Mouse (Mus musculus) kidney, embryonic 14.5 days (tissue): ENCODE measurements around the gene Ppp1r9b. TPM values are rescaled to one million over a fixed set of nuclear protein-coding genes. Genes with fewer than 3 reads are reported as not detected.
A peak's percentile ranks its signal among the peaks of the same experiment; 100 is the strongest.

Experiments used
- ATAC-seq: fragments of 200-750 bp; cut with Nextera tagmentation; 2 replicates; pipeline ENCODE4 v1.8.0; 2017; ENCODE audit warnings: moderate number of reproducible peaks, mild to moderate bottlenecking, moderate TSS enrichment, moderate library complexity; ENCODE audit not compliant: low FRiP score, low TSS enrichment
- H3K27ac ChIP-seq: fragments of 300-500 bp; sonication (generic); 2 replicates; pipeline ENCODE4 v1.5.1; 2014; ENCODE audit warnings: low read depth, mild to moderate bottlenecking, low read length, moderate library complexity, mixed read lengths
- H3K27me3 ChIP-seq: fragments of 300-500 bp; sonication (generic); 2 replicates; pipeline ENCODE4 v1.6.1; 2014; ENCODE audit warnings: mild to moderate bottlenecking, low read length; ENCODE audit not compliant: control insufficient read depth, insufficient read depth
- H3K36me3 ChIP-seq: fragments of 300-500 bp; sonication (generic); 2 replicates; pipeline ENCODE4 v1.6.1; 2014; ENCODE audit warnings: low read length, mixed read lengths; ENCODE audit not compliant: control insufficient read depth, insufficient read depth
- H3K4me1 ChIP-seq: fragments of 300-500 bp; sonication (generic); 2 replicates; pipeline ENCODE4 v1.6.1; 2014; ENCODE audit warnings: low read length, mixed read lengths; ENCODE audit not compliant: control insufficient read depth, insufficient read depth
- H3K4me2 ChIP-seq: fragments of 300-500 bp; sonication (generic); replicated peaks from 2 replicates; pipeline ENCODE4 v1.6.1; 2014; ENCODE audit warnings: low read depth, mild to moderate bottlenecking, low read length
- H3K4me3 ChIP-seq: fragments of 300-500 bp; sonication (generic); 2 replicates; pipeline ENCODE4 v1.5.1; 2014; ENCODE audit warnings: mild to moderate bottlenecking, low read length
- H3K9ac ChIP-seq: fragments of 300-500 bp; sonication (generic); 2 replicates; pipeline ENCODE4 v1.6.1; 2014; ENCODE audit warnings: low read depth, mild to moderate bottlenecking, low read length, moderate library complexity
- H3K9me3 ChIP-seq: fragments of 300-500 bp; sonication (generic); 2 replicates; pipeline ENCODE4 v1.6.1; 2016; ENCODE audit warnings: low read length; ENCODE audit not compliant: control insufficient read depth
- WGBS: fragments of 180-500 bp; shearing (Covaris S2); extraction: QIAGEN DNeasy Blood & Tissue Kit; methylation state at CpG from one replicate; pipeline ENCODE4 v1.1.7; 2014; 5-methylcytosine and 5-hydroxymethylcytosine counted together
- polyA plus RNA-seq: library from polyadenylated mRNA; unstranded; fragments of >200 nt; fragmentation: Nextera tagmentation; extraction: Ambion mirVana; gene quantifications from 2 replicates; pipeline ENCODE4 v1.2.1, GENCODE M21; 2014

Gene Ppp1r9b
- polyA plus RNA-seq, 1 experiment from 2014 or later: 14.6 TPM

DNA sequence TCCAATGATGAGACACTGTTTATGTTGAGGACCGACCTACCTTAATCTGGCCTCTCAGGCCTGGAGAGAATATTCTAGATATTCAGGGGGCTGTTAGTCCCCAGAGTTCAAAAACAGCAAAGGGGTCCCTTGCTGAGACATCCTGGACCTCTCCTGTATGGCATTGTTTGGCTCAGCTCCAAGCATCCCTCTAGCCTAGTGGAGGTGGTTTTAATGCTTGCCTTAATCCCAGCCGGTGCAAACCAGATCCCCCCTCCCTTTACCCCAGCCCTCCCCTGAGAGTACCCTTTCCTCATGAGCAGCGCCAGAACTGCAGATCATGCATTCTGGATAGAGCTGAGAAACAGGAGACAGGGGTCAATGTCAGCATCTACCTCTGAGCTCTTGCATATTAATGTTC, 21.7 kb downstream of the Ppp1r9b start:
- H3K4me2 ChIP-seq: no peak overlapping the region
- H3K9me3 ChIP-seq: no peaks in the 10 kb centered on the region
- peaks cover 11% of the 10 kb centered on the region for H3K36me3 ChIP-seq
- H3K27ac ChIP-seq: no peak overlapping the region
- 51% methylated on average over 3 of the region's 3 CpGs for WGBS
- H3K27me3 ChIP-seq: no peaks in the 10 kb centered on the region
- no peak overlapping the region; the same call in 1 of the 2 replicates for H3K9ac ChIP-seq
- no peak for ATAC-seq
- H3K4me1 ChIP-seq: peaks cover 31% of the 10 kb centered on the region
- H3K4me3 ChIP-seq: no peak overlapping the region

DNA sequence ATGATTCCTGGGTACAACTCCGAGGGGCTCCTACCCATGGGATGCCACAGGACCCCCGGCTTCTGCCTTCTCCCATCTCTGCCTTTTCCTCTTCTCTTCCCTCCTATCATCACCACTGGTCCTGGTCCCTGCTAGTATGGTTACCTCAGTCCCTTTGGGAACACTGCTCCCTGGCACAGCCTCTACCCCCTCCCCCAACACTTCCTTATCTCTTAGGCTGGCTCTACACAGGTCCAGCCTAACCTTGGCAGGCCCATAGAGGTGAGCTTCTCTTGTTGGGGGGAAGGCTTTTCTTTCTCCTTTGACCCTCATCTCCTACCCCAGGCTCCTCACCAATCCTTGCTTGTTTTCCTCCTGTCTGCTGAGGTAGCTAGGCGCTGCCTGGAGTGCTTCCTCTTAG, 24.6 kb downstream of the Ppp1r9b start:
- Histone ChIP-seq H3K4me2 (no peak overlapping the region), H3K36me3 (peaks cover 26% of the 10 kb centered on the region), H3K4me3 (no peak overlapping the region), H3K4me1 (peaks cover 26% of the 10 kb centered on the region), H3K9ac (no peak overlapping the region), H3K27me3 (no peaks in the 10 kb centered on the region; the same call in 1 of the 2 replicates), H3K9me3 (no peaks in the 10 kb centered on the region), H3K27ac (no peak overlapping the region)
- 85% methylated on average over 3 of the region's 3 CpGs for WGBS
- no peak for ATAC-seq

DNA sequence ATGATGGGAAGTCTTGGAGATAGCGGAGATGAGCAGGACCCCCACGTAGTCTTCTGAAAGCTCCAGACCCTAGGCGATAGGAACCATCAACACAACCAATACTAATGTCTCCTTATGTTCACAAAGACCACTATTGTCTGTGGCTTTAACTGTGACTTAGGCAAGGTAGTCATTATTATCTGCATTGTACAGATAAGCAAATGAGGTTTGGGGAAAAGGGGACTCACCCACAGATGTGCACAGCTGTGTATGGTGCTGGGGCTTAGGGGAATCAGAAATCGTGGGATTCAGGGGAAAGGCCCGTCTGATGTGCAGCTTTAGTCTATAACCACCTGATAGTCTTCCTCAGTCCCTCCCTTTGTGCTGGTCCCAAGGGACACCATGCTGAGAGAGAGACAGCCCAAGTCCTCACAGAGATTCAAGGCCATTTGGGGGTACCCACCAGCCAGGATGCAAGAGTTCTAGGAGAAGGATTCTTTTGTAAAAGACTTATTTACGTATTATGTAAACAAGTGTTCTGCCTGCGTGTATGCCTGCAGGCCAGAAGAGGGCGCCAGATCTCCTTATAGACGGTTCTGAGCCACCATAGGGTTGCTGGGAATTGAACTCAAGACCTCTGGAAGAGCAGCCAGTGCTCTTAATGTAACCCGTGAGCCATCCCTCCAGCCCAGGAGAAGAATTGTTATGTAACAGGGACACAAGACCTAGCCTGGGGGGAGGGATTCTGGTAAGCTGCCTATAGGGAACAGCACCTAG, 31.6 kb downstream of the Ppp1r9b start:
- H3K4me2 ChIP-seq: no peak overlapping the region
- H3K27ac ChIP-seq: no peak overlapping the region
- peaks cover 61% of the 10 kb centered on the region for H3K36me3 ChIP-seq
- H3K4me3 ChIP-seq: no peak overlapping the region
- no peak for ATAC-seq
- H3K9ac ChIP-seq: no peak overlapping the region
- H3K9me3 ChIP-seq: no peaks in the 10 kb centered on the region
- WGBS: 88% methylated on average over 10 of the region's 10 CpGs
- H3K27me3 ChIP-seq: no peaks in the 10 kb centered on the region; the same call in 1 of the 2 replicates
- peaks cover 27% of the 10 kb centered on the region for H3K4me1 ChIP-seq

DNA sequence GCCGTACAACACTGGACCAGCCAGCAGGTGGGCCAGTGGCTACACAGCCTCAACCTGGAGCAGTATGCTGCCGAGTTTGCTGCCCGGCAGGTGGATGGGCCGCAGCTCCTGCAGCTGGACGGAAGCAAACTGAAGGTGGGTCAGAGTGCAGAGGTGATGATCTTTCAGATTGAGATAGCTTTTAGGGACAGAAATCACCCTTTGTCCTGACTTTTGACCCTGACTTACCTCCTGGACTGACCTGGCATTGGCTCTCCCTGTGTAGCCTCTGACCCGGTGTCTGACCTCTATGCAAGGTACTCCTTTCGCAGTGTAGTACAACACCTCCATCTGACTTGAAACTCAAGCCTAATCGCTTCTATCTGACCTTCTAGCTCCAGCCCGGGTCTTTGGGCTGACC, 32.6 kb downstream of the Ppp1r9b start:
- Histone ChIP-seq H3K36me3 (peaks cover 61% of the 10 kb centered on the region), H3K27ac (no peak overlapping the region), H3K4me1 (peaks cover 27% of the 10 kb centered on the region), H3K27me3 (no peaks in the 10 kb centered on the region; the same call in 1 of the 2 replicates), H3K9me3 (no peaks in the 10 kb centered on the region), H3K4me2 (no peak overlapping the region), H3K4me3 (no peak overlapping the region), H3K9ac (no peak overlapping the region)
- ATAC-seq: no peak
- WGBS: 95% methylated on average over 9 of the region's 9 CpGs

DNA sequence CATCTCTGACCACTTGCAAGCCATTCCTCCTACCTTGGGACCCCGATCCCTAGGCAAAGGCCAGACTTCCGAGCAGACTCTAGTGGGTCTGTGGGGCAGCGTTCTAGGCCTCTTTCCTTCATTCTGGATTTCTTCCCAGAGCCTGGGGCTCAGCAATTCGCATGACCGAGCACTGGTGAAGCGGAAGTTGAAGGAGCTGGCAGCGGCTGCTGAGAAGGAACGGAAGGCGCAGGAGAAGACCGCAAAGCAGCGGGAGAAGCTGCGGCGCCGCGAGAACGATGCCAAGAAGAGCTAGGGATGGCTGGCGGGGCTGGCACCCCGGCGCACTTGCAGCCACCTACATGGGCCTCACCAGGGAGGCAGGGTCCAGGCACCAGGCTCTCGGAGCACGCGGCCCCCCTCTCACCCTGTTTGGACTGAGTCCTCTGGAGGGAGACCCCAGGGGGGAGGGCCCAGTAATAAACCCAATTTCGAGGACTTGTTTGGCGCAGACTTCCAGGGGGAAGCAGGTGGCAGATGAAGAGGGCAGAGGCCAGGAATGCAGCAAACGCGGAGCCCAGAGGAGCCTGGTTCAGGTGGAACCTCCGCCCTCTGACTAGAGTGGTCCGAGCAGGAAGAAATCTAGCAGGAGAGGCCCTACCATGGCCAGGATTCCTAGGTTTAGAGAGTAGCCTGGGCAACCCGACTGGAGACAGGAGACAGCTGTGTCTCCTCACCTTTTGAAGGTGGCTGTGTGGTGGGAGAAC, 33.8 kb downstream of the Ppp1r9b start:
- H3K36me3 ChIP-seq: peaks cover 54% of the 10 kb centered on the region
- WGBS: 67% methylated on average over 29 of the region's 29 CpGs
- no peak overlapping the region for H3K9ac ChIP-seq
- H3K27ac ChIP-seq: peak overlapping the region; percentile 10; the same call in 1 of the 2 replicates
- no peak overlapping the region for H3K4me2 ChIP-seq
- no peaks in the 10 kb centered on the region; the same call in 1 of the 2 replicates for H3K27me3 ChIP-seq
- H3K4me1 ChIP-seq: peaks cover 27% of the 10 kb centered on the region
- no peaks in the 10 kb centered on the region for H3K9me3 ChIP-seq
- no peak for ATAC-seq
- H3K4me3 ChIP-seq: no peak overlapping the region

DNA sequence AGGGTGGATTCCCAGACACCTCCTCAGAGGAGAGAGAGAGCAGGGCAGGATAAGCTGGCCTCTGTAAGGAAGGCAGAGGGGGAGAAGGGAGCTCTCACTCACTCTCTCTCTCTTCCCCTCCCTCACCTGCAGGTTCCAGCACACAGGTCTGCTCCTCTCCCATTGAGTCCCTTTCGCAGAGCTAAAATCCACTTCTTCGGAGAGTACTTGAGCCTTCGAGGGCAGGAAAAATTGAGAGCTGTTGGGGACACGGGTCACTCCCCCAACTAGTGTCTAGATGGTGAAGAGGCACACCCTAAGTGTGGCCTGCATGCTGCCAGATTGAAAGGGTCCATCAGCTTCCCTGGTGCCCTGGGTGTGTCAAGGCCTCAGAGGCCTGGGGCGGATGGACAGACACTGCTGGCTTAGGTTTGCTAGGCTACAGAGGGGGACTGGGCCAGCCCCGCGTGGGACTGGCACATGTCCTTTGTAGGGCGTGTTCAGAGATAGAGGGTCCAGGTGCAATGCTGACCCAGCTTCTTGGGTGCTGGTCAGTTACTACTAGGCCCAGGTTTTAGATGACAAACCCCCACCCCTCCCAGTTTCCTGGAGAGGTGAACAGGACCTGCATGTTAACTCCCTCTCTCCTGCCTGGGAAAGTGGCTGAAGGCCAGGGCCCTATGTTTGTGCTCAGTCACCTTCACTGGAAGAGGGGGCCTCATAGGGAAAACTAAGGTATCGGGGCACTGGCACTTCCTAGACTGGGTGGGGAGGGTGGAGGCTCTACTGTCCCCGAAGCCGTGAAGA, 34.6 kb downstream of the Ppp1r9b start:
- no peak for ATAC-seq
- Histone ChIP-seq H3K27me3 (no peaks in the 10 kb centered on the region), H3K4me1 (peaks cover 23% of the 10 kb centered on the region), H3K9me3 (no peaks in the 10 kb centered on the region), H3K4me2 (no peak overlapping the region), H3K9ac (no peak overlapping the region), H3K4me3 (no peak overlapping the region), H3K36me3 (peaks cover 46% of the 10 kb centered on the region), H3K27ac (peak overlapping the region; percentile 43; the same call in 1 of the 2 replicates)
- WGBS: 69% methylated on average over 11 of the region's 11 CpGs

DNA sequence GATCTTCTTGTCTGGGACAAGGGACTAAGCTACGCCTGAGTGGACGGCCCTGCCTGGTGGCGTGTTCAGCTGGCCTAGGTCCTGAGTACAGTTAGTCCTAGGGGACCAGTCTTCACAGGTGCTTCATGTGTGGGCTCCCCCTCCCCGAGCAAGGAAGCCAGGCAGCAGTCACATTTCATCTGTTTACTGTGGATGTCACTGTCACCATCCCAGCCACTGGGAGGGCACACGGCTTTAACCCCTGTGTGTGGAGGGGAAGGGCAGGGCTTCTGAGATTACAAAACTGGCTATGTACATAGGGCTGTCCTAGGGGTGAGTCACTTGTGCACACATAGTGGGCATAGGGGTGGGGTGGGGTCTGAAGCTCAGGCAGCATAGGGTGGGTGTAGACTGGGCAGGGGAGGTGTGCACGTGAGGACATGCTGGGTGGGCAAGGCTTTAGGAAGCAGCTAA, 35.3 kb downstream of the Ppp1r9b start:
- Histone ChIP-seq H3K36me3 (peaks cover 39% of the 10 kb centered on the region), H3K4me3 (no peak overlapping the region), H3K27me3 (no peaks in the 10 kb centered on the region), H3K4me1 (peaks cover 23% of the 10 kb centered on the region), H3K27ac (peak overlapping the region; percentile 43; the same call in 1 of the 2 replicates), H3K9me3 (no peaks in the 10 kb centered on the region), H3K9ac (no peak overlapping the region), H3K4me2 (no peak overlapping the region)
- 29% methylated on average over 6 of the region's 6 CpGs for WGBS
- peak; percentile 56 for ATAC-seq

DNA sequence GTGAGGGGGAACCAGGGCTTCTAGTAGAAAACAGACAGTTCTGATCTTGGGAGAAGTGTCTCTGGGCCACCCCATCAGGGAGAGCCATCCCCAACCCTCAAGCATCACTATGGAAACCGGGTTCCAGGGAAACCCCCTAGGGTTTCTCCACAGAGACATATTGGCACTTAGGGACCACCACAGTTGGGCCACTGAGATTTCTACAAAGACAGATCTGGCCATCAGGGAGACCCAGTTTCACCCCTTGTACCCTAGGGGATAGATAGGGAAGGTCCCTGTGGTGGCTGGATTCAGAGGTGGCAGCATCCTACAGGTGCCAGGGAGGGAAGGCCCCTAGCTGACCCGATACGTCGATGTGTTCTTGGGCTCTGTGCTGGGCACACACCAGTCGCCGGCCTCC, 36.0 kb downstream of the Ppp1r9b start:
- Histone ChIP-seq H3K4me2 (no peak overlapping the region), H3K4me3 (no peak overlapping the region), H3K36me3 (peaks cover 32% of the 10 kb centered on the region), H3K27me3 (no peaks in the 10 kb centered on the region), H3K9ac (no peak overlapping the region), H3K4me1 (peaks cover 23% of the 10 kb centered on the region), H3K9me3 (no peaks in the 10 kb centered on the region), H3K27ac (no peak overlapping the region)
- WGBS: 90% methylated on average over 6 of the region's 6 CpGs
- no peak for ATAC-seq
